Mouse (Mus musculus): ENCODE data around the gene Pcsk7. TPM values are rescaled to one million over a fixed set of nuclear protein-coding genes. Genes with fewer than 3 reads are reported as not detected.

Pcsk7 gene
- total and polyA plus RNA-seq, 3 experiments = 12.7 to 14.3 TPM; not detected in 1

DNA sequence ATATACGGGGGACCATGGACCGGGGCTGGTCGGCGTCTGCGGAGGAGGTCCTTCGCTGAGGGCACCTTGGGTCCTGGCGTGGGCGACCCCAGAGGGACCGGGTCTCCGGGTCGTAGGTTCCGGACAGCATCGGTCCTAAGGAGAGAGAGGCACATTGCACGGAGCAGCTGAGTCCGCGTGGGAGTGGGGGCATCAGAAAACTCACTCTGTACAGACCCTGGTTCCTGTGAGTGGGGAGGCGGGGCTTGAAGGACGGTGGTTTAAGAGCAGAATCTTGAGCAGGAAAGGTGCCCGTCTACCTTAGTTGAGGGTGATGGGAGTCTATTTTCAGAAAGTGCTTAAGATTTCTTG, 756 bp downstream of the Pcsk7 start:
- DNase-seq (ENCODE audit: low read depth, low spot score) = peak; percentile 50
- peaks cover 0 to 5% of the 10 kb centered on the region in 2 experiments; a peak in 2 of 4 replicates for H3K36me3 ChIP-seq (ENCODE audit: control insufficient read depth in 1 of 2, insufficient read depth in 2 of 2, low read length in 2 of 2)

DNA sequence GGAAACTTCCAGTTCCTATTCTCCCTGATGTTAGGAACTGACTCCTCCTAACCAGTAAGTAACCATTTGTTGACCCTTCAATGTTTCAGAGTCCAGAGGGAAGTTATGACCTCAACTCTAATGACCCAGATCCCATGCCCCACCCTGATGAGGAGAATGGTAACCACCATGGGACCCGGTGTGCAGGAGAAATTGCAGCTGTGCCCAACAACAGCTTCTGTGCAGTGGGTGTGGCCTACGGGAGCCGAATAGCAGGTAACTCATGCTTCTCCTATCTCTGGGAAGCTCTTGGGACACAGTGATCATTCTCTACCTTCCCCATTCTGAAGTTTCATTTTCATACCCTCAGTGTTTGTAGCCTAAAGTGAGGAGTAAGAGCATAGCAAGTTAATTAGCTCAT, 4.7 kb downstream of the Pcsk7 start:
- H3K27ac ChIP-seq (ENCODE audit: control insufficient read depth, low read depth, low read length) = no peak overlapping the region

More for the DNA sequence above, 756 bp downstream of the Pcsk7 start:
- H3K4me1 ChIP-seq (ENCODE audit: control insufficient read depth in 1 of 2, insufficient read depth in 2 of 2, low read length in 2 of 2) = peaks cover 3 to 8% of the 10 kb centered on the region in 2 experiments
- H3K9ac ChIP-seq (ENCODE audit: control insufficient read depth, low read depth, low read length, poor library complexity, severe bottlenecking) = peak overlapping the region; percentile 97
- TF ChIP-seq KAT2A (conservative IDR thresholded peaks at IDR 0.05; ENCODE audit: low read depth, low read length) (no peak), NELFE (IDR thresholded peaks at IDR 0.05; ENCODE audit: low read depth, low read length) (peak; percentile 7; the same call in 1 of the 2 replicates)
- H3K27me3 ChIP-seq (ENCODE audit: control insufficient read depth in 1 of 2, insufficient read depth in 2 of 2, low read length in 2 of 2) = no peaks in the 10 kb centered on the region
- peak overlapping the region; percentile 23 for H3K27ac ChIP-seq (ENCODE audit: control insufficient read depth, low read depth, low read length)
- H3K79me2 ChIP-seq (ENCODE audit: control insufficient read depth, insufficient read depth, low read length, poor library complexity) = peaks cover 15% of the 10 kb centered on the region
- peak overlapping the region; percentile 97 to 99 for H3K4me3 ChIP-seq (ENCODE audit: control insufficient read depth in 1 of 2, insufficient read depth in 1 of 2, low read depth in 2 of 2, low read length in 2 of 2)
- H3K9me3 ChIP-seq (replicated peaks; ENCODE audit: insufficient read depth, low read length) = no peaks in the 10 kb centered on the region

DNA sequence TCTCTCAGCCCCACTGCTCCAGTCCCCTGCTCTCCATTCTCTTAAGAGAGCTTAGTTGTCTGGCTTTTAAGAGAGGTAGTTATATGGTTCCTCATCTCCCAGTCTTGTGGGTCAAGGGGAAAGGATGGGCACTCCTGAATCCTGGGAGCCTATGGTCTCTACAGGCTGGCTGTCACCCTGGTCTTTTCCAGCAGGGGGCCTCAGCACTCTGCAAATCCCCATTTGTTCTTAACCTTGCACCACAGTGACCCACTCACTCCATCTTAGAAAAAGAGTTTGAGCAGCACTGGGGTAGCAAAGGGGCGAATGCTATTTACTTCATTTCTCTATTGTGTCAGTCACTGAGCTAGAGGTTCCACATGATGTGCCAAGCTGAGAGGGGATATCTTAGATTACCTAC, 5.4 kb downstream of the Pcsk7 start:
- H3K27me3 ChIP-seq (ENCODE audit: control insufficient read depth in 1 of 2, insufficient read depth in 2 of 2, low read length in 2 of 2) = no peaks in the 10 kb centered on the region
- DNase-seq (ENCODE audit: low read depth, low spot score) = peak; percentile 56
- no peak overlapping the region for H3K4me3 ChIP-seq (ENCODE audit: control insufficient read depth in 1 of 2, insufficient read depth in 1 of 2, low read depth in 2 of 2, low read length in 2 of 2)
- no peak overlapping the region for H3K9ac ChIP-seq (ENCODE audit: control insufficient read depth, low read depth, low read length, poor library complexity, severe bottlenecking)
- H3K9me3 ChIP-seq (replicated peaks; ENCODE audit: insufficient read depth, low read length) = no peaks in the 10 kb centered on the region
- H3K27ac ChIP-seq (ENCODE audit: control insufficient read depth, low read depth, low read length) = no peak overlapping the region
- peak; percentile 74 to 76 (median 74) for TF ChIP-seq CTCF (IDR thresholded peaks at IDR 0.05 in 2 of 3, conservative IDR thresholded peaks at IDR 0.05 in 1 of 3; ENCODE audit: control insufficient read depth in 1 of 3, insufficient read depth in 1 of 3, low read depth in 2 of 3, low read length in 3 of 3, poor library complexity in 1 of 3, severe bottlenecking in 1 of 3)
- TF ChIP-seq SMC3 (IDR thresholded peaks at IDR 0.05; ENCODE audit: low read depth, low read length) = peak; percentile 69
- no peak for TF ChIP-seq MXI1 (IDR thresholded peaks at IDR 0.05; ENCODE audit: low read depth, low read length)
- TF ChIP-seq POLR2AphosphoS5 (IDR thresholded peaks at IDR 0.05; ENCODE audit: borderline replicate concordance, low read depth, low read length) = no peak
- TF ChIP-seq JUND (IDR thresholded peaks at IDR 0.05; ENCODE audit: low read depth, low read length) = no peak
- peak; percentile 56 for TF ChIP-seq ZC3H11A (IDR thresholded peaks at IDR 0.05; ENCODE audit: low read depth, low read length)
- no peak for TF ChIP-seq MAX (IDR thresholded peaks at IDR 0.05; ENCODE audit: low read length)
- TF ChIP-seq POLR2A (IDR thresholded peaks at IDR 0.05; ENCODE audit: control insufficient read depth in 1 of 2, insufficient read depth in 1 of 2, low read depth in 1 of 2, low read length in 2 of 2, poor library complexity in 1 of 2) = no peak
- TF ChIP-seq KAT2A (conservative IDR thresholded peaks at IDR 0.05; ENCODE audit: low read depth, low read length) = no peak
- peak; percentile 74 for TF ChIP-seq RAD21 (IDR thresholded peaks at IDR 0.05; ENCODE audit: low read depth, low read length)
- peaks cover 0 to 8% of the 10 kb centered on the region in 2 experiments; a peak in 3 of 4 replicates for H3K4me1 ChIP-seq (ENCODE audit: control insufficient read depth in 1 of 2, insufficient read depth in 2 of 2, low read length in 2 of 2)
- peaks cover 9% of the 10 kb centered on the region for H3K79me2 ChIP-seq (ENCODE audit: control insufficient read depth, insufficient read depth, low read length, poor library complexity)
- H3K36me3 ChIP-seq (ENCODE audit: control insufficient read depth in 1 of 2, insufficient read depth in 2 of 2, low read length in 2 of 2) = peaks cover 0 to 2% of the 10 kb centered on the region in 2 experiments; a peak in 3 of 4 replicates

More for the DNA sequence above, 4.7 kb downstream of the Pcsk7 start:
- no peaks in the 10 kb centered on the region for H3K9me3 ChIP-seq (replicated peaks; ENCODE audit: insufficient read depth, low read length)
- peaks cover 12% of the 10 kb centered on the region for H3K79me2 ChIP-seq (ENCODE audit: control insufficient read depth, insufficient read depth, low read length, poor library complexity)
- peaks cover 0 to 8% of the 10 kb centered on the region in 2 experiments; a peak in 3 of 4 replicates for H3K4me1 ChIP-seq (ENCODE audit: control insufficient read depth in 1 of 2, insufficient read depth in 2 of 2, low read length in 2 of 2)
- H3K4me3 ChIP-seq (ENCODE audit: control insufficient read depth in 1 of 2, insufficient read depth in 1 of 2, low read depth in 2 of 2, low read length in 2 of 2) = no peak overlapping the region
- H3K36me3 ChIP-seq (ENCODE audit: control insufficient read depth in 1 of 2, insufficient read depth in 2 of 2, low read length in 2 of 2) = peaks cover 0 to 2% of the 10 kb centered on the region in 2 experiments; a peak in 3 of 4 replicates
- TF ChIP-seq TCF12 (IDR thresholded peaks at IDR 0.05; ENCODE audit: low read depth, low read length) (no peak), MAX (IDR thresholded peaks at IDR 0.05; ENCODE audit: low read length) (no peak), MYB (IDR thresholded peaks at IDR 0.05; ENCODE audit: low read depth, low read length) (no peak), KAT2A (conservative IDR thresholded peaks at IDR 0.05; ENCODE audit: low read depth, low read length) (no peak), RCOR1 (IDR thresholded peaks at IDR 0.05; ENCODE audit: low read depth, low read length) (no peak)
- no peak overlapping the region for H3K9ac ChIP-seq (ENCODE audit: control insufficient read depth, low read depth, low read length, poor library complexity, severe bottlenecking)
- no peaks in the 10 kb centered on the region for H3K27me3 ChIP-seq (ENCODE audit: control insufficient read depth in 1 of 2, insufficient read depth in 2 of 2, low read length in 2 of 2)
- DNase-seq (ENCODE audit: low read depth, low spot score) = no peak

Measured in MEL (cell line).